Mouse (Mus musculus) testis, postnatal 10 days (tissue): ENCODE data around the gene Cltb.

Source experiments
- DNase-seq: peaks from one replicate; pipeline ENCODE4 v3.0.0; 2021; ENCODE audit warnings: low spot score

Gene Cltb

GRCm38 (mm10) chr13:54564232-54565200 is 46.6 kb downstream of the Cltb start:
- no peak for DNase-seq

GRCm38 (mm10) chr13:54562562-54562961 is 48.6 kb downstream of the Cltb start:
- no peak for DNase-seq

GRCm38 (mm10) chr13:54560608-54561007 is 50.5 kb downstream of the Cltb start:
- DNase-seq, result no peak

GRCm38 (mm10) chr13:54559656-54560055 is 51.5 kb downstream of the Cltb start:
- no peak for DNase-seq

- DNase-seq, result no peak
Observed at GRCm38 (mm10) chr13:54557652-54558051, 53.5 kb downstream of the Cltb start.

GRCm38 (mm10) chr13:54556796-54557195 is 54.3 kb downstream of the Cltb start:
- DNase-seq, result no peak

- DNase-seq, result no peak
Observed at GRCm38 (mm10) chr13:54556176-54556575, 55.0 kb downstream of the Cltb start.

- no peak for DNase-seq
Observed at GRCm38 (mm10) chr13:54548036-54548435, 63.1 kb downstream of the Cltb start.
